Mouse (Mus musculus) heart, postnatal 0 days (tissue): ENCODE measurements at regions not wholly inside any gene's neighbourhood (a gene's known extent, or its start where the extent isn't known, plus 50 kb on each side); places are given as distances from the start of the nearest gene placed in this dataset.

Experiments used
- ATAC-seq: fragments of 200-750 bp; cut with Nextera tagmentation; 2 replicates; pipeline ENCODE4 v1.8.0; 2017; ENCODE audit warnings: low read depth, moderate number of reproducible peaks, moderate library complexity; ENCODE audit not compliant: insufficient read depth
- DNase-seq: peaks from one replicate; pipeline ENCODE4 v3.0.0-alpha.2; 2016; ENCODE audit warnings: low spot score
- H3K27ac ChIP-seq: fragments of 300-500 bp; sonication (generic); 2 replicates; pipeline ENCODE4 v1.5.1; 2014; ENCODE audit warnings: low read depth, mild to moderate bottlenecking
- H3K27me3 ChIP-seq: fragments of 300-500 bp; sonication (generic); 2 replicates; pipeline ENCODE4 v1.6.1; 2014; ENCODE audit warnings: low read length, mixed read lengths; ENCODE audit not compliant: control insufficient read depth, insufficient read depth
- H3K36me3 ChIP-seq: fragments of 300-500 bp; sonication (generic); replicated peaks from 2 replicates; pipeline ENCODE4 v1.6.1; 2014; ENCODE audit warnings: low read length, mixed read lengths; ENCODE audit not compliant: control insufficient read depth, insufficient read depth
- H3K4me1 ChIP-seq: fragments of 300-500 bp; sonication (generic); 2 replicates; pipeline ENCODE4 v1.6.1; 2014; ENCODE audit warnings: antibody characterized with exemption; ENCODE audit not compliant: control insufficient read depth, insufficient read depth
- H3K4me2 ChIP-seq: fragments of 300-500 bp; sonication (generic); 2 replicates; pipeline ENCODE4 v1.6.1; 2014; ENCODE audit warnings: low read depth, mild to moderate bottlenecking, low read length, moderate library complexity
- H3K4me3 ChIP-seq: fragments of 300-500 bp; sonication (generic); 2 replicates; pipeline ENCODE4 v1.5.1; 2014; ENCODE audit warnings: low read depth, low read length
- H3K9ac ChIP-seq: fragments of 300-500 bp; sonication (generic); replicated peaks from 2 replicates; pipeline ENCODE4 v1.6.1; 2014; ENCODE audit warnings: low read depth, low read length, mixed read lengths
- H3K9me3 ChIP-seq: fragments of 300-500 bp; sonication (generic); replicated peaks from 2 replicates; pipeline ENCODE4 v1.6.1; 2016; ENCODE audit warnings: low read length; ENCODE audit not compliant: control insufficient read depth
- CTCF ChIP-seq: IDR thresholded peaks from 2 replicates; pipeline ENCODE4 v1.5.1; 2016; ENCODE audit warnings: antibody characterized with exemption, control low read depth, low read depth
- EP300 ChIP-seq: IDR thresholded peaks from 2 replicates; pipeline ENCODE4 v1.6.1; 2016; ENCODE audit warnings: antibody characterized with exemption, low read depth
- WGBS: fragments of 180-500 bp; shearing (Covaris S2); extraction: QIAGEN DNeasy Blood & Tissue Kit; methylation state at CpG from one replicate; pipeline ENCODE4 v1.1.7; 2014; 5-methylcytosine and 5-hydroxymethylcytosine counted together

DNA sequence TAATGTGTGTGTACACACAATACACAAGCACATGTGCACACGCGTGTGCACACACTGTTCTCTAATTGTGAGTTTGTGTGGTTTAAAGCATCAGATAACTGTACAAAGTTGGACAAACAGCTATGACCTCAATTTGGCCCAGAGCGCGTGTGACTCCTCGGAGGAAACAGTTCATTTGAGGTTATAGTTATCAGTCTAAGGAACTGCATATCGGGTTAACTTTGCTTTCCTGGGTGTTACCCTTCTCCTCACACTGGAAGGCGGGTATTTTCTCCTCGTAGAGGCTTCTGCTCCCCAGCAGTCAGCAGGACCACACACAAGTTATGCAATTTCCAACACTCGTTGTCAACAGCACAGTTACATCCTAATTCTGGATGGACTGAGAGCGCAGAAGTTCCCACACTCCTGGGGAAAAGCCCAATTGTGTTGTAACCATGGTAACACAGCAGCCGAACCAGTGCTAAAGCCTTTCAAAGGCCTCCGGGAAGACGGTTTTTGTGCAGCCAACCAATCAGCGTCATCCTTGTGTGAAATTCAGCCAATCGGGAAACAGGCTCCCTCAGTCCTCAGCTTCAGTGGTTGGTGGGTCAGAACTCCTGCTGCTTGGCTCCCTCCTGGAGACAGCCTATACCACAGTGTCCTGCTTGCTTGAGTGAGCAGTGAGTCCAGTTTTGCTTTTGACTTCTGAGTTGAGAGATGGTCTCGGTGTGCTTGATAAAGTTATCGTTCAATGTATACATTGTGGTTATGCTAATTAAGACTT is 198.6 kb upstream of the Hs6st1 start:
- Histone ChIP-seq H3K9ac (no peak overlapping the region), H3K27me3 (no peaks in the 10 kb centered on the region), H3K27ac (no peak overlapping the region), H3K9me3 (no peaks in the 10 kb centered on the region), H3K36me3 (no peaks in the 10 kb centered on the region), H3K4me2 (no peak overlapping the region), H3K4me3 (no peak overlapping the region), H3K4me1 (no peaks in the 10 kb centered on the region)
- DNase-seq (peak; percentile 47), ATAC-seq (peak; percentile 55)
- 57% methylated on average over 17 of the region's 17 CpGs for WGBS
- TF ChIP-seq EP300 (no peak), CTCF (no peak)

GRCm38 (mm10) chr1:35870144-35870827 is 197.9 kb upstream of the Hs6st1 start:
- Histone ChIP-seq H3K4me3 (no peak overlapping the region), H3K9ac (no peak overlapping the region), H3K27ac (no peak overlapping the region), H3K4me1 (0 out of 2 replicates have a peak, but pooled peaks cover 1% of the 10 kb centered on the region), H3K4me2 (no peak overlapping the region), H3K36me3 (no peaks in the 10 kb centered on the region), H3K27me3 (no peaks in the 10 kb centered on the region), H3K9me3 (no peaks in the 10 kb centered on the region)
- no peak for ATAC-seq
- 87% methylated on average over 9 of the region's 9 CpGs for WGBS
- DNase-seq = no peak
- TF ChIP-seq CTCF (no peak), EP300 (no peak)

DNA sequence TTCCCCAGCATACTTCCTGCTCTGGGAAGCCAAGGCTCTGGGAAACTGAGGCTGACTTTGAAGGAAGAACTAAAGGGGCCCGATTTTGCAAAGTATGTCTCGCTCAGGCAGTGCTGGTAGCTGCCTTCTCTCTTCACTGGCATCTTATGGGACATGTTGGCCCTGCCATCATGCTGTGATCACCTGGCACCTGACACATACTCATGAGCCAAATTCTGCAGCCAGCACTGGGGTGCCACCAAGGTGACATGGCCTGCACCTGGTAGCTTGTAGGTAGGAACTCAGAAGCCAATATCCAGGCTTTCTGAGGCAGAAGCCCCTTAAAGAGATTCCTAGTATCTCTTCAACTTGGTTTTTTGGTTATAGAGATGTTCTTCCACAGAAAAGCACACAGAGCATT is 195.2 kb upstream of the Hs6st1 start:
- Histone ChIP-seq H3K36me3 (no peaks in the 10 kb centered on the region), H3K4me2 (no peak overlapping the region), H3K4me1 (0 out of 2 replicates have a peak, but pooled peaks cover 5% of the 10 kb centered on the region), H3K27ac (no peak overlapping the region), H3K27me3 (no peaks in the 10 kb centered on the region), H3K9me3 (no peaks in the 10 kb centered on the region), H3K9ac (no peak overlapping the region), H3K4me3 (no peak overlapping the region)
- 81% methylated on average over 2 of the region's 2 CpGs for WGBS
- TF ChIP-seq CTCF (no peak), EP300 (no peak)
- DNase-seq (no peak), ATAC-seq (no peak)

DNA sequence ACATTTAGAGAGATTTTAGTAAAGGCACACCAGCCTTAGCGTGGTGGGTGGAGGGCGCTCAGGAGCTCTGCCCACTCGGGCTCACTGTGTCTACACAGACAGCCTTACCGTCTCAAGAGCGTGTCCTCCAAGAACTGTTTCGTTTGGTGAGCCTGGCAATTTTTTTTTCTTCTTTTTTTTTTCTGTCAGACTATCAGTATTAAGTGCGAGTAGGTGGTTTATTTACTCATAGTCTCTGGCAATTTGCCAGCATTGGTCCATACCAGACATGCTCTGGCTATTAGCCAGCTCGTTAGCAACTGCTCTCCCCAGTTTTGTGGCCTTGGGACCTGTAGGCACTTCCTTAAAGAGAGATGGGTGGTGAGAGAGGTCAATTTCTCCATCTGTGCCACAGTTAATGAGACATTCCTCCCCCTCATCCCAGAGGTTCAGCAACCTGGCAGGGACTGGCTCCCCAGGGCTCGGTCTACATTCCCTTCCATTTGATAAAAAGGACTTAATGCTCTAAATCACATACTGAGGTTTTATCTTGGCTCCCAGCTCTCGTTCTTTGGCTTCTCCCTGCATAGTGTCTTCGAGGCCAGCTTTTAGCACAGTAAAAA is 192.9 kb upstream of the Hs6st1 start:
- no peaks in the 10 kb centered on the region for H3K36me3 ChIP-seq
- no peak overlapping the region for H3K4me2 ChIP-seq
- no peak overlapping the region for H3K4me3 ChIP-seq
- TF ChIP-seq EP300 = no peak
- TF ChIP-seq CTCF = no peak
- WGBS = 44% methylated on average over 11 of the region's 11 CpGs
- no peak overlapping the region for H3K27ac ChIP-seq
- DNase-seq (no peak), ATAC-seq (no peak)
- no peaks in the 10 kb centered on the region for H3K27me3 ChIP-seq
- H3K4me1 ChIP-seq = 0 out of 2 replicates have a peak, but pooled peaks cover 9% of the 10 kb centered on the region
- no peaks in the 10 kb centered on the region for H3K9me3 ChIP-seq
- no peak overlapping the region for H3K9ac ChIP-seq

DNA sequence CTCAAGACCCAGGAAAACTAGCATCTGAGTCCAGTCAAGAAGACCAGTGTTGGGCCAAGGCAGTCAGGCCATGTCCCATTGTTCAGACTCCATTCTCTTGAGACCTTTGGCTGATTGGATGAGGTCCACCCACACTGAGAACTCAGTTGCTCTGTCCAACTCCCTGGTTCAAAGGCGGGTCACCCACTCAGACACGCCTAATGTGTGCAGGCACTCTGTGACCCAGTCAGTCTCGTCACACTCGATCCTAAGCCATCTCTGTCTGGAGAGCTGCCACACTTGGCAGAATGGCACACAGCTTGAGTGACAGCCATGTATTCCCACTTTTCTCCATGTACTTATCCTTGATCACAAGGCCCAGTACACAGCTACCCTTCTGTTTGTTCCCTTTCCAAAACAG is 189.8 kb upstream of the Hs6st1 start:
- Histone ChIP-seq H3K27me3 (no peaks in the 10 kb centered on the region), H3K4me1 (0 out of 2 replicates have a peak, but pooled peaks cover 9% of the 10 kb centered on the region), H3K4me2 (no peak overlapping the region), H3K9ac (no peak overlapping the region), H3K9me3 (no peaks in the 10 kb centered on the region), H3K4me3 (no peak overlapping the region), H3K27ac (no peak overlapping the region), H3K36me3 (no peaks in the 10 kb centered on the region)
- ATAC-seq (no peak), DNase-seq (no peak)
- WGBS = 70% methylated on average over 4 of the region's 4 CpGs
- no peak for TF ChIP-seq EP300
- no peak for TF ChIP-seq CTCF
